Mouse (Mus musculus): Measurements from ENCODE around the gene Itln1.

The Itln1 gene

GRCm38 (mm10) chr1:171469678-171470077 lies 65.4 kb downstream of the Itln1 start:
- DNase-seq (ENCODE audit: low read depth in 1 of 2, low spot score in 2 of 2), result no peak

Measured in monocyte, adult 2 months (primary cell).